Mouse (Mus musculus) heart, postnatal 14 days (tissue): ENCODE results near the gene Fadd. TPM values are rescaled to one million over a fixed set of nuclear protein-coding genes. Genes with fewer than 3 reads are reported as not detected.

Experiments
- DNase-seq, 2 experiments: peaks; one replicate each; pipeline ENCODE4 v3.0.0; 2021 to 2022
- intact Hi-C: fragments of 180-260 bp; cut with DNase I; formaldehyde crosslinking; loops from one replicate; pipeline ENCODE4 v1.15.1; 2025
- total RNA-seq, 2 experiments: library from RNA; stranded (reverse); gene quantifications; 2 replicates each; pipeline ENCODE4 v1.2.3; 2021

Fadd gene
- total RNA-seq, 2 experiments from 2014 or later: 7.0 to 7.2 TPM

DNA sequence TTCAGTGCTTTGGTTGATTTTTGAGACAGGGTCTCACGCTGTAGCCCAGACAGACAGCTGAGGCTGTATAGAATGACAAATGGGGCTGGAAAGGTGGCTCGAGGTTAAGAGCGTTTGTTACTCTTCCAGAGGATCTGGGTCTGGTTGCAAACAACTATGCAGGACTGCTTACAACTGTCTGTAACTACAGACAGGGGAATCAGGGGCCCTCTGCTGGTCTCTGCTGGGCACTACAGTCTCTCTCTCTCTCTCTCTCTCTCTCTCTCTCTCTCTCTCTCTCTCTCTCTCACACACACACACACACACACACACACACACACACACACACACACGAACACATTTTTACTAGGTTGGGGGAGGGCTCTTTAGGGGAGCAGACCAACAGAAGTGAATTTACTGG is 1.4 kb upstream of the Fadd start:
- intact Hi-C loops: loop anchor here (2.0 to 5.0 kb wide), 2 partner anchors 71 to 367 kb away; no protein-coding TSS in a partner anchor
- DNase-seq: peak; percentile 40 to 61

DNA sequence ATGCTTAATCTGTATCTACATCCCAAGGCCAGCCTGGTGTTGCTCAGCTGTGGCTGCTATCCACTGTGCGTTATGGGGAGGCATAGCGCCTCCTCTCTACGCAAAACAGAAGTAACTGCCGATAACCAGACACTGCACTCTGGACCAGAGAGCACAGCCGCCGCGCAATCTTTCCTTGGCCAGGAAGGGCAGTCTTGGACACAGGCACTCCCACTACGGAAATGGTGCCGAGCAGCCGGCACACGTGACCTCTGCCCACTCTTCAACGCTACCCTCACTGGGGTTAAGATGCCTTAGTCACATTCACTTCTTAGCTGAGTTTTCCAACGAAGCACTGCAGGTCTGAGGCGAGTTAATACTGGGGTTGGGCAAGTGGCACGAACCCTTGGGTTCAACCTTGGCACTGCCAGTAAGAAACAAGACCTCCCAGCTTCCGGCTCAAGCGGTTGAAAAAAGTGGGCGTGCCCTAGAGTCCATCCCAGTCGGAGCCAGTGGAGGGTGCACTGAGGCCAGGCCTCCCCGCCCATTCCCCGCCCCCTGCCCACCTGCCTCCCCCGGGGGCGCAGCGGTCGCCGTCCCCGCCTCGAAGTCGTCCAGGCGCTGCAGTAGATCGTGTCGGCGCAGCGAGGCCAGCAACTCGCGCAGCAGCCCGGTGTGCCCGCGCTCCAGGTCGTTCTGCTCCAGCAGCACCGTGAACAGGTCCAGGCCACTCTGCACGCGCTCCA is 542 bp downstream of the Fadd start:
- intact Hi-C loops: loop anchor here (2.0 to 5.0 kb wide), 2 partner anchors 29 to 69 kb away; partner anchors contain the start of gene Ppfia1
- peak; percentile 79 to 83 for DNase-seq

DNA sequence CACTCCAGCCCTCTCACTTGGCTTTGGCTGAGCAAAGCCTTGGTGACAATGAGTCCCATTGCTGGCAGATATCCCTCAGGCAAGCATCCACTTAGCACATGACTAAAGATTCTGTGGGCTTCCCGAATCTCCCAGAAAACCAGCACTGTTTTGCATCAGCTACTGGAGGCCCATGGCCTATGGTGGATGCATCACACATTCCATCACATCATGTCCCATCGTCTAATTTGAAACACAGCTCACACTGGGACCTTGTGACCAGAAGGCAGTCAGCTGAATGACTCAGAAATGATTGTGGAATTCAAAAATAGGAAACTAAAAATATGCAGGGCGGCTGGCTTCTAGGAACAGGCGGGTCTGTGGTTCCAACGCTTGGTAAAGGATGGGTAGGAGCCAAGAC is 4.4 kb downstream of the Fadd start:
- peak; percentile 20 to 29 for DNase-seq
- intact Hi-C loops: no loop called here

- intact Hi-C loops: no loop called here
- no peak for DNase-seq
Observed at GRCm38 (mm10) chr7:144572234-144572633, 10.0 kb downstream of the Fadd start.

DNA sequence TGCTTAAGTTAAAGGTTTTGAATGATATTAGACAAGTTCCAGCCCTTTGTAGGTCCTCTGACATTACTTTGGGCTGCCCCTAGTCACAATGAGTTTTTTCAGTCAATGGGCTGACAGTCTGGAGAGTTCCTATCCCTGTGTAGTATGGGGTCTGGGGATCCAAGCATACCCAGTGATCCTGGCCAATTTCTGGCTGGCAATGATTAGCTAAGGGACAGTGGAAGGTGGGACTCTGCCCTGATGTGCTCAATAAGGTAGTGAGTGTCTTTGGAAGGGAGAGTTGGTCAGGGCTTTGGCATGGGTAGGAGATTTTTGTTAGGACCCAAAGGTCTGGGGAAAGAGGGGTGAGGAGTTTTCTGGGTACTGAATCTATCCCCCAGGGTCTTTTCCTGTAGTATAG is 10.7 kb downstream of the Fadd start:
- DNase-seq: no peak
- intact Hi-C loops: no loop called here

DNA sequence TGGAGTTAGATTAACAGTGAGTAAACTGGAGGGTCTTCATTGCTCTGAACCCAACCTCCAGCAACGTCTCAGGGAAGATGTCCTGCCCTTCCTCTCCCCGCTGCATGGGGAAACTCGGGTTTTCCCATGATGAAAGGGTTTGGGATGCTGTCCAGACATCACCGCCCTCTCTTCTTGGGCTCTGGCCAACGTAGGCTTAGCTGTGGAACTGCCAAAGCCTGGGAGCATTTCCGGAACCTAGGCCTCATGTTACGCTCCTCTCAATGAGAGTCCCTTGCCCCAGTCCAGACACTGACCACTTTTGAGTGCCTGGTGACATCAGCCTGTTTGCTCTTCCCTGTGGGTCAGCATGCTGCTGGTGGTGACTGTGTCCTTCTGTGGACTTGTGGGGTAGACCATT is 12.8 kb downstream of the Fadd start:
- DNase-seq: peak; percentile 52 to 80
- intact Hi-C loops: no loop called here

GRCm38 (mm10) chr7:144568091-144568490 is 14.2 kb downstream of the Fadd start:
- DNase-seq: no peak
- intact Hi-C loops: no loop called here

DNA sequence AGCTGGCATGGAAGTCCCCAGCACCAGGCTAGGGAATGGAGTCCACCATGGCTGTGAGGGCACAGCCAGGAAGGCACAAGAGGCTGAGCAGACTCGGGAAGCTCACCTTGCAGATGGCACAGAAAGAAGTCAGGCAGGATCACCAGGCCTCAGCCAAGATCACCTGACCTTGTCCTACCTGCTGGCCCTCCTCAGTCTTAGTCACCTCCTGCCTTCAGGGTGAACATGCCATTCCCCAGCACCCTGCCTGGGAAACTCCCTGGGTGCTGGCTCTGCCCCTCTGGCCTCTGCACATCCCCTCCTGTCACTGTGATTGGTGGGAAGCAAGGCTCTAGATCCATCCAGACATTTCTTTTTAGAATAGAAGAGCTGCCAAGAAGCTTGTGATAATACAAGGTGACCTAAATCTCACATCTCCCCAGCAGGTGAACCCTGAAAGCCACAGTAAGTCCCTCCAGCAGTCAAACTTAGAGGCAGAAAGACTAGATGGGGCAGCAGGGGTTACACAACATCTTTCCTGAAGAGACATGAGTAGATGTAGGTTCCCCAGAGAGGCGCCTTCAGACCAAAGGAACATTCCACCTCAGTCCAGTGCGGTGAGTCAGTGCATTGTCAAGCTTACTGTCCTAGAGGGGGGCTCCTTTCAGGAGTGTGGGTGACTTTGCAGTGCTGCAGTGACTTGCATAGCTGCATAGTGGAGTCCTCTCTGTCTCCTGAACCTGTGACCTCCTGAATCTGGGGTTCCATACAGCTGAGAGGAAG is 15.2 kb downstream of the Fadd start:
- DNase-seq: no peak
- intact Hi-C loops: no loop called here

- peak in 1 of 2 experiments; percentile 28 for DNase-seq
- intact Hi-C loops: no loop called here
Observed at GRCm38 (mm10) chr7:144563456-144564155, 18.7 kb downstream of the Fadd start.

DNA sequence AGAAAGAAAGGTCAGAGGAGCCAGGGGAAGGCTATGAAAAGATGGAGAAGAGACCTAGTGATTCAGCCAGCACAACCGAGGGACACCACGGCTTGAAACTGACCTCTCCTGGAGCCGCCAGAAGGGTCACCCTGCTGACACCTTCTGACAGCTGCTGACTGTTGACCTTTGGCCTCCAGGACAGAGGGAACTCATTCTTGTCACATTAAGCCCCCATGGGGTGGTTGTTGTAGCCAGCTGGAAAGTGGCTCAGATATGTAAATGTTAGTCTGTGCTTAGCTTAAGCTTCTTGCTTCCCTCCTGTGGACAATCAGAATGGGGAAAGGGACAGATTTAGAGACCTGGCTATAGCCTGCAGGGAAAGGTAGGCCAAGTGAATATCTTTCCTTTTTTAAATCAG is 20.2 kb downstream of the Fadd start:
- DNase-seq: no peak
- intact Hi-C loops: no loop called here

- intact Hi-C loops: no loop called here
- DNase-seq: no peak
Observed at GRCm38 (mm10) chr7:144560594-144560993, 21.7 kb downstream of the Fadd start.

DNA sequence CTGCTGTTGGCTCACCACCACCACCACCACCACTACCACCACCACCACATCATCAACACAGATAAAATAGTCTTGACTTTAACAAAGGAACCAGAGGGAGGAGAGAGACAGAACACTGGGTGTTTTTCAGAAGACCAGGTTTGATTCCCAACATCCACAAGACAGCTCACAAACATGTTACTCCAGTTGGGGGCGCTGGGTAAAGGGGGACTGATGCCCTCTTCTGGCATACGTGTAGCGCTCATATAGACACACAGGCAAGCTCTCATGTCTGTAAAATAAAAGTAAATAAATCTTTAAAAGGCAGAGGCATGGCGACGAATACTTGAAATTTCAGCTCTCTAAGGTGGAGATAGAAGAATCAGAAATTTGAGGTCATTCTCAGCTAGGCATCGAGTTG is 23.7 kb downstream of the Fadd start:
- no peak for DNase-seq
- intact Hi-C loops: no loop called here

- no peak for DNase-seq
- intact Hi-C loops: no loop called here
Observed at GRCm38 (mm10) chr7:144554123-144554472, 28.2 kb downstream of the Fadd start.

DNA sequence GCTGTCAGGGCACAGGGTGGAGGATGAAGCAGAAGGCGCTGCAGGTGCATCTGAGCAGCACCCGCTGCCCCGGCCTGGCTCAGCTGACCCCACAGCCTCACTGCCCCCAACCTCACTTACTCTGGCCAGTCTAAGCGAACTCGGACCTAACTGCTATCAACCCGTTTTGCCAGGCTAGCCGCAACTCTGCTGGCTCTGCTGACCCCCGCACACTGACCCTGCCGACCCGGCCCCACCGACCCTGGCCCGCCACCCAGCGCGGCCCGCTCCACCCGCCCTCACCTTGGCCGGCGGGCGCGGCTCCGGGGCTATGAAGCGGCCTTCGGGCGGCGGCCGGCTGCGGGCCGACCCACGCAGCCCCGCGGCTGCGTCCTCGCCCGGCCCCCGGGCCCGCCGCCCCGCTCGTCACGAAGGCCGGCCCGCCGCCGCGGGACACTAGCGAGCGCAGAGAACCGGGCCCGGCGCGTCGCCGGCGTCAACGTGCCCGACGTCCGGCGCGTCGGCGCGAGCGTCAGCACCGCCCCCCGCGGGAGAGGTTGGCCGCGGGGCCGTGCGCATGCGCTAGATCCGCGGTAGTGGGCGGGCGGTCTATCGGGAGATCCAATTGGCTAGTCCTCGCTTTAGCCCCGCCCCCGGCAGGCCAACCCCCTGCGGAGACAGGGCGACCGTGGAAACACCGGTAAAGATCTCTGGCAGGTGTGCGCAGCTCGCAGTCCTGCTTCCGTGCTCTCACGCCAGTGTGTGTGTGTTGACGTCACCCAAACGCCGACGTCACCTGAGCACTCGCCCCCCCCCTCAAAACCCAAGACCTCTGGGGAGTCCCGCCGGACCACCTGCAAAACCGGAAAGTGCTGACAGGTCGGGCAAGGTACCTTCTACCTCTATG is 28.8 kb downstream of the Fadd start, which contains the start of gene Ppfia1:
Ppfia1 (minus strand) TSS at position 493 of the 886 bp plus-strand sequence.
- peak; percentile 99 to 100 for DNase-seq
- intact Hi-C loops: loop anchor here (2.0 kb wide), 1 partner anchor 27 kb away; no protein-coding TSS in a partner anchor

- intact Hi-C loops: loop anchor here (2.0 kb wide), 1 partner anchor 29 kb away; no protein-coding TSS in a partner anchor
- no peak for DNase-seq
Observed at GRCm38 (mm10) chr7:144552274-144552673, 30.0 kb downstream of the Fadd start.

DNA sequence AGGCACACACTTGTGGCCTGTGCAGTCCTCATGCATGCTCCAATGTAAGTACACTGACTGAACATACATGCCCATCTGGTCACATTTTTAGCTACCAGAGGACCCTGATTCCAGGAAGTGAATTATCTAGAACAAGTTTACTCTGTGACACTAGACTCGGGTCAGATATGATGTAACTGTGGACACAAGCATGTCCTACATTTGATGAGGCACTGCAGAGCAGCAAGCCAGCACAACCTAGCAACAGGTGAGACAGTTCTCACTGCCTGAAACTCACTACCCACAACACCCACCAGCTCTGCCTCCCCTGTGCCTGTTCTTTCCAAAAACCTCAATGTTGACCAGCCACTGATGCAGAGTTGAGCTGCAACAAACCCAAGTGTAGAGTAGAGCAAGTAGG is 31.5 kb downstream of the Fadd start:
- no peak for DNase-seq
- intact Hi-C loops: no loop called here

DNA sequence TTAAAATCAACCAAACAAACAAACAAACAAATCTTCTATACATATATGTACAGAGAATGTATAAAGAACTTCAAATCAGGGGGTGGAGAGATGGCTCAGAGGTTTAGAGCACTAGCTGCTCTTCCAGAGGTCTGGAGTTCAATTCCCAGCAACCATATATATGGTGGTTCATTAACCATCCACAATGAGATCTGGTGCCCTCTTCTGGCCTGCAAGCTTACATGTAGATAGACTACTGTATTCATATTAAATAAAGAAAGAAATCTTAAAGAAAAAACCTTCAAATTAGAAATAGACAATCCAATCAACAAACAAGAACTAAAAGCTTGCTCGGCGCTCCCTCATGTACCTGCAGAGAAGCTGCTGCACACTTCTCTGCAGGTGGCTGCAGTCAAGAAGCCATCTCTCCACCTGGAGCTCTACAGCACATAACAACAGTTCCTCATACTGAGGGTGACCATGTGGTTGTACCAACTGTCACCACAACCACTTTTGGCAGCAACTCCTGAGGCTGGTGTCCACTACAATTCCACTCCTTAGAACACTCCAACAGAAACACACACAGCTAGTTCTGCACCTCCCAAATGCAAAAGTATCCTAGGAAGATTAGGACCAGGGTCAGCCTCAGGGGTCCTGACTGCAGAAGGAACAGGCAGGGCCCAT is 32.2 kb downstream of the Fadd start:
- intact Hi-C loops: no loop called here
- no peak for DNase-seq

GRCm38 (mm10) chr7:144545231-144545630 is 37.0 kb downstream of the Fadd start:
- intact Hi-C loops: no loop called here
- DNase-seq: peak; percentile 46 to 48

DNA sequence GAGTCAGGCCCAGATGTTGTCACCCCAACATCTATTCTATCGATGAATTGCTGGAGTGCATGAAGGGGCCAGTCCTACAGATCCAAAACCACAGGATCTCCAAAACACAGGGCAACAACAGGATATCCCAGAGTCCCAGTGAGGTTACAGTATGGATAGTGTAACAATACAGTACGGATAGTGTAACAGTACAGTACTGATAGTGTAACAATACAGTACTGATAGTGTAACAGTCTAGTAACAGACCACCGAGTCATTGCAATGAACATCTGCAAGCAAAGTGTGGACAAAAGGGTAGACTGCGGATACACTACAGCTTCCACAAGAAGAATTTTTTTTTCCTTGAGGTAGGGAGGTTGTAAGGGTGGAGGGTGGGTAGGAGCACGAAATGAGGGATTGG is 40.9 kb downstream of the Fadd start:
- intact Hi-C loops: no loop called here
- DNase-seq: no peak

- no peak for DNase-seq
Observed at GRCm38 (mm10) chr7:144539146-144539545, 43.1 kb downstream of the Fadd start.

More at GRCm38 (mm10) chr7:144539146-144539545, 43.1 kb downstream of the Fadd start:
- intact Hi-C loops: no loop called here
